Mouse (Mus musculus): Measurements from ENCODE around the gene Npm3. TPM values are rescaled to one million over a fixed set of nuclear protein-coding genes. Genes with fewer than 3 reads are reported as not detected.

The Npm3 gene
- total and polyA plus RNA-seq, 2 experiments from 2014 or later, result 6.5 to 40.2 TPM

GRCm38 (mm10) chr19:45738521-45738920 lies 10.9 kb downstream of the Npm3 start:
- Histone ChIP-seq H3K4me3 (ENCODE audit: low read depth, low read length) (no peak overlapping the region), H3K27me3 (ENCODE audit: insufficient read depth, low read length) (peaks cover 91% of the 10 kb centered on the region), H3K4me1 (ENCODE audit: insufficient read depth, low read length) (peaks cover 6% of the 10 kb centered on the region; the same call in 1 of the 2 replicates), H3K9me3 (ENCODE audit: low read length) (no peaks in the 10 kb centered on the region), H3K36me3 (ENCODE audit: insufficient read depth, low read length) (no peaks in the 10 kb centered on the region), H3K27ac (ENCODE audit: low read depth, low read length) (no peak overlapping the region), H3K9ac (replicated peaks; ENCODE audit: low read length, poor library complexity, severe bottlenecking) (no peak overlapping the region), H3K4me2 (ENCODE audit: low read depth, low read length, poor library complexity, severe bottlenecking) (no peak overlapping the region)
- ATAC-seq (ENCODE audit: low FRiP score) (no peak), DNase-seq (ENCODE audit: low spot score) (no peak)
- no peak for TF ChIP-seq CTCF (IDR thresholded peaks at IDR 0.05)
- 43% methylated on average over 5 of the region's 5 CpGs for WGBS

GRCm38 (mm10) chr19:45737846-45738484 lies 11.4 kb downstream of the Npm3 start:
- DNase-seq (ENCODE audit: low spot score) (no peak), ATAC-seq (ENCODE audit: low FRiP score) (no peak)
- Histone ChIP-seq H3K27me3 (ENCODE audit: insufficient read depth, low read length) (peaks cover 89% of the 10 kb centered on the region), H3K9me3 (ENCODE audit: low read length) (no peaks in the 10 kb centered on the region), H3K9ac (replicated peaks; ENCODE audit: low read length, poor library complexity, severe bottlenecking) (no peak overlapping the region), H3K27ac (ENCODE audit: low read depth, low read length) (no peak overlapping the region), H3K4me3 (ENCODE audit: low read depth, low read length) (no peak overlapping the region), H3K4me1 (ENCODE audit: insufficient read depth, low read length) (peaks cover 6% of the 10 kb centered on the region; the same call in 1 of the 2 replicates), H3K36me3 (ENCODE audit: insufficient read depth, low read length) (no peaks in the 10 kb centered on the region), H3K4me2 (ENCODE audit: low read depth, low read length, poor library complexity, severe bottlenecking) (no peak overlapping the region)
- WGBS, result 42% methylated on average over 10 of the region's 10 CpGs
- TF ChIP-seq CTCF (IDR thresholded peaks at IDR 0.05), result no peak

GRCm38 (mm10) chr19:45737208-45737845 lies 12.1 kb downstream of the Npm3 start:
- no peak for TF ChIP-seq CTCF (IDR thresholded peaks at IDR 0.05)
- ATAC-seq (ENCODE audit: low FRiP score), result 0 out of 2 replicates have a peak, but pooled peaks have one; percentile 42
- Histone ChIP-seq H3K27me3 (ENCODE audit: insufficient read depth, low read length) (peaks cover 91% of the 10 kb centered on the region), H3K4me2 (ENCODE audit: low read depth, low read length, poor library complexity, severe bottlenecking) (peak overlapping the region; percentile 52), H3K9me3 (ENCODE audit: low read length) (no peaks in the 10 kb centered on the region), H3K4me3 (ENCODE audit: low read depth, low read length) (peak overlapping the region; percentile 25), H3K27ac (ENCODE audit: low read depth, low read length) (no peak overlapping the region), H3K36me3 (ENCODE audit: insufficient read depth, low read length) (no peaks in the 10 kb centered on the region), H3K4me1 (ENCODE audit: insufficient read depth, low read length) (peaks cover 6% of the 10 kb centered on the region; the same call in 1 of the 2 replicates), H3K9ac (replicated peaks; ENCODE audit: low read length, poor library complexity, severe bottlenecking) (peak overlapping the region; percentile 36; the same call in 1 of the 2 replicates)
- 11% methylated on average over 22 of the region's 23 CpGs for WGBS
- DNase-seq (ENCODE audit: low spot score), result peak; percentile 29

- DNase-seq (ENCODE audit: low spot score), result peak; percentile 22
These were observed 12.6 kb downstream of the Npm3 start for GRCm38 (mm10) chr19:45736855-45737207.

GRCm38 (mm10) chr19:45736241-45736640 lies 13.2 kb downstream of the Npm3 start:
- 38% methylated on average over 1 of the region's 1 CpGs for WGBS
- TF ChIP-seq CTCF (IDR thresholded peaks at IDR 0.05), result no peak
- H3K4me1 ChIP-seq (ENCODE audit: insufficient read depth, low read length), result peaks cover 6% of the 10 kb centered on the region; the same call in 1 of the 2 replicates

More at GRCm38 (mm10) chr19:45736855-45737207, 12.6 kb downstream of the Npm3 start:
- Histone ChIP-seq H3K4me1 (ENCODE audit: insufficient read depth, low read length) (peaks cover 6% of the 10 kb centered on the region; the same call in 1 of the 2 replicates), H3K4me3 (ENCODE audit: low read depth, low read length) (peak overlapping the region; percentile 25), H3K4me2 (ENCODE audit: low read depth, low read length, poor library complexity, severe bottlenecking) (peak overlapping the region; percentile 52), H3K27ac (ENCODE audit: low read depth, low read length) (no peak overlapping the region), H3K27me3 (ENCODE audit: insufficient read depth, low read length) (peaks cover 89% of the 10 kb centered on the region), H3K9ac (replicated peaks; ENCODE audit: low read length, poor library complexity, severe bottlenecking) (peak overlapping the region; percentile 36; the same call in 1 of the 2 replicates), H3K36me3 (ENCODE audit: insufficient read depth, low read length) (no peaks in the 10 kb centered on the region), H3K9me3 (ENCODE audit: low read length) (no peaks in the 10 kb centered on the region)
- ATAC-seq (ENCODE audit: low FRiP score), result 0 out of 2 replicates have a peak, but pooled peaks have one; percentile 28
- TF ChIP-seq CTCF (IDR thresholded peaks at IDR 0.05), result no peak
- 2% methylated on average over 28 of the region's 28 CpGs for WGBS

GRCm38 (mm10) chr19:45734762-45735161 lies 14.6 kb downstream of the Npm3 start:
- Histone ChIP-seq H3K4me2 (ENCODE audit: low read depth, low read length, poor library complexity, severe bottlenecking) (no peak overlapping the region), H3K36me3 (ENCODE audit: insufficient read depth, low read length) (no peaks in the 10 kb centered on the region), H3K4me1 (ENCODE audit: insufficient read depth, low read length) (peaks cover 6% of the 10 kb centered on the region; the same call in 1 of the 2 replicates), H3K4me3 (ENCODE audit: low read depth, low read length) (no peak overlapping the region), H3K9ac (replicated peaks; ENCODE audit: low read length, poor library complexity, severe bottlenecking) (no peak overlapping the region), H3K27me3 (ENCODE audit: insufficient read depth, low read length) (peaks cover 71% of the 10 kb centered on the region), H3K9me3 (ENCODE audit: low read length) (no peaks in the 10 kb centered on the region), H3K27ac (ENCODE audit: low read depth, low read length) (no peak overlapping the region)
- no peak for ATAC-seq (ENCODE audit: low FRiP score)
- no peak for TF ChIP-seq CTCF (IDR thresholded peaks at IDR 0.05)
- DNase-seq (ENCODE audit: low spot score), result no peak
- 53% methylated on average over 7 of the region's 7 CpGs for WGBS

More at GRCm38 (mm10) chr19:45736241-45736640, 13.2 kb downstream of the Npm3 start:
- Histone ChIP-seq H3K4me2 (ENCODE audit: low read depth, low read length, poor library complexity, severe bottlenecking) (no peak overlapping the region), H3K9me3 (ENCODE audit: low read length) (no peaks in the 10 kb centered on the region), H3K36me3 (ENCODE audit: insufficient read depth, low read length) (no peaks in the 10 kb centered on the region), H3K27ac (ENCODE audit: low read depth, low read length) (no peak overlapping the region), H3K9ac (replicated peaks; ENCODE audit: low read length, poor library complexity, severe bottlenecking) (no peak overlapping the region), H3K27me3 (ENCODE audit: insufficient read depth, low read length) (peaks cover 83% of the 10 kb centered on the region), H3K4me3 (ENCODE audit: low read depth, low read length) (no peak overlapping the region)
- ATAC-seq (ENCODE audit: low FRiP score), result no peak
- no peak for DNase-seq (ENCODE audit: low spot score)

All from midbrain, postnatal 0 days (tissue).